Mouse (Mus musculus): ENCODE results near the gene Cc2d2a. TPM values are rescaled to one million over a fixed set of nuclear protein-coding genes. Genes with fewer than 3 reads are reported as not detected.

Cc2d2a gene
- total RNA-seq (2023): not detected

DNA sequence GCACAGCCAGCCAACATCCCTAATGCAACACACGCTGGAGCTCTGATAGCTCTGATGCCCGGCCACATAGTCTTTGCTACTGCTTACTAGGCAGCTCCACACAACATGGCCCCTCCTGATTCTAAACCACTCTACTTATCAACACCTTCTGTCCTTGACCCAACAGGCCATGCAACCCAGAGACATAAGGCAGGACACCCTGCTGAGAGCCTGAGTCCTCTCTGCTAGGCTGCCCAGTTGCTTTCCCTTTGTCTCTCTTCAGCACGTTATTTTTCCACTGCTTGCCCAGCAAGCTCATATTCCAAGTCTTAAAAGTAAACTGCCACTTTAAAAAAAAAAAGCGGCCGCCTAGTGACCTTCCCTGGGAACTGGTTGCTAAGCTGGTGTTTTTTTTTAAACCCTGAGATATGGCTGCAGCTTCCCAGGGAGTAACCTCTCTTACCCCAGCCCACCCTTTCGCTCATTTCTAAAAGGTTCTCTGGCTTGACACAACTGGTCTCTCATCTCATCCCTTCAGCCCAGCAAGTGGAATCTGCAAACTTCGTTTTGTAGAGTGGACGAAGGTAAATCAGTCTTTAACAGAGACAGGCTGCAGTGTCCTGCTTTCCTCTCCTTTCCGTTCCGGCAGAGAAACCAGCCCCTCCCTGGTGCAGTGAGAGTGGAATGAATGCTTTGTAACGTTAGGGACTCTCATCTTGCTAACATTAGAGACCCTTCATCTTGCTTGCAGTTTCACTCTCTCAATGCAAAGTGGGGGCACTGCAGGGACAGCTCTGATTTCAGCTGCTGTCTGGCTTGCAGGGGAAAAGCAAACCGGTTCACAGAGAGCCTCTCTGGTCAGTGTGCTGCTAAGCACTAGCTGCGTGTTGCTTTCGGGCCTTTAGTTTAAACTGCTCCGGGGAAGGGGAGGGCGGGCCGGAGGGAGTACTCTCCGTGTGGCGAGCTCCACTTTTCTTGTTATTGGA is at the start of gene Cc2d2a:
Gene Cc2d2a, plus strand, starts transcription at position 350 of the 965 bp plus-strand sequence.

Other genes starting within 250 kb of the Cc2d2a start
- not detected for gene C1qtnf7, start 146.8 kb upstream of the Cc2d2a start, total RNA-seq (2023)
- 2.7 TPM for gene Bst1, start 156.5 kb downstream of the Cc2d2a start, total RNA-seq (2023)
- 51.7 TPM for gene Fbxl5, start 159.3 kb downstream of the Cc2d2a start, total RNA-seq (2023)
- 8.1 TPM for gene Cd38, start 206.2 kb downstream of the Cc2d2a start, total RNA-seq (2023)

Measured in CD8-positive naive resting alpha-beta T cell, adult 57 days (primary cell).